Mouse (Mus musculus) gastrocnemius, postnatal 36 days (tissue): ENCODE measurements around the gene Ldlrad3. TPM values are rescaled to one million over a fixed set of nuclear protein-coding genes. Genes with fewer than 3 reads are reported as not detected.
A peak's percentile ranks its signal among the peaks of the same experiment; 100 is the strongest.

Experiments used
- DNase-seq, 2 experiments: peaks; one replicate each; pipeline ENCODE4 v3.0.0; 2022
- intact Hi-C: fragments of 180-260 bp; cut with DNase I; formaldehyde crosslinking; loops from one replicate; pipeline ENCODE4 v1.15.1; 2025
- total RNA-seq, 2 experiments: library from RNA; stranded (reverse); gene quantifications; 2 replicates each; pipeline ENCODE4 v1.2.3; 2021

Gene Ldlrad3
- total RNA-seq, 2 experiments from 2014 or later, result 4.1 to 5.4 TPM

- no peak for DNase-seq
- intact Hi-C loops, result no loop called here
Measured at GRCm38 (mm10) chr2:102049866-102050550, 136.2 kb downstream of the Ldlrad3 start.

- DNase-seq, result no peak
- intact Hi-C loops, result no loop called here
Measured at GRCm38 (mm10) chr2:102048296-102049175, 137.6 kb downstream of the Ldlrad3 start.

- peak in 1 of 2 experiments; percentile 47 for DNase-seq
- intact Hi-C loops, result no loop called here
Measured at GRCm38 (mm10) chr2:102046481-102046880, 139.7 kb downstream of the Ldlrad3 start.

DNA sequence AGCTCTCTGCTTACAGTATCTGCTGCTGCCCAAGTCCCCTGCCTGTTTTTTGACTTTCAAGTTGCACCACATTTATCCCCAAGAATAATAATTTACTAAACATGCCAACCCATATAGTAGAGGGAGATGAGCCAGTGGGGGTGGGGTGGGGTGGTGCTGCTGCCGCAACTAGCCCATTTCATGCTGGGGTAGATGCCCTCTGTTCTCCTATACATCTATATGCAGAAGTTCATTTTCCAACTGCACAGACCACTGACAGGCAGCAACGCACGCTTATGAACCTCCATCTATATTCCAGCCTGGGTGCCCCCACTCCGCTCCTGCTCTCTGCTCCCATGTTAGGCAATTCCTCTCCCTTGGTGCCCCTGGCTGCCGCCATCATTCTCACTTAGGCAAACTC, 145.7 kb downstream of the Ldlrad3 start:
- DNase-seq, result no peak
- intact Hi-C loops, result no loop called here

GRCm38 (mm10) chr2:102040011-102040410, 146.2 kb downstream of the Ldlrad3 start:
- intact Hi-C loops, result no loop called here
- DNase-seq, result no peak

DNA sequence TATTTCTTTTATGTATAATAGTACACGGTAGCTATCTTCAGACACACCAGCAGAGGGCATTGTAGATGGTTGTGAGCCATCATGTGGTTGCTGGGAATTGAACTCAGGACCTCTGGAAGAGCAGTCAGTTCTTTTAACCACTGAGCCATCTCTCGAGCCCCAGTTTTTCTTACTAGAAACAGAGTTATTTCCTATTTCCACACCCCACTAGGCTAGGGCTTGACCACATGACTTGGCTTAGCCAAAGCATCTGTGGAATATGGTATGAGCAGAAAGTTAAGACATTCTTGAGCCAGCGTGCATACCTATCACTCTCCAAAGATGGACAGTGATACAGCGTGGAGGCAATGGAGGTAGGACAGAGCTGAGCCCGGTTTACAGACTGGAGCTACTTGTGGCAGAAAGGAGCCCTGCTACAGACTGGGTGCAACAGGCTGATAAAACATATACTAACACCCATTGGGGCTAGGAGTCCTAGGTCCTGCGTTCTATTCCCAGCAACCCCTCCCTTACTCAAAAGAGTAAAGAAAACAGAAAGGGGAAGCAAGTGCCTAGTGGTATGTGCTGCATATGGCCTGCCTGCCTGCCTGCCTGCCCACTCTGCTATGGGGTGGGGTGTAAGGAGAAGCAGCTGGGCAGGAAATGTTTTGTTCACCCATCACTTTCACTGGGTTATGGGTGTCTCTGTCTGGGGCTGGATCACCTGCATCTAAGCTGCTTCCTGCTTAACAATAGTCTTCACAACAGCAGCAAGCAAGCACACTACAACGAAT, 147.1 kb downstream of the Ldlrad3 start:
- intact Hi-C loops, result no loop called here
- DNase-seq, result no peak

DNA sequence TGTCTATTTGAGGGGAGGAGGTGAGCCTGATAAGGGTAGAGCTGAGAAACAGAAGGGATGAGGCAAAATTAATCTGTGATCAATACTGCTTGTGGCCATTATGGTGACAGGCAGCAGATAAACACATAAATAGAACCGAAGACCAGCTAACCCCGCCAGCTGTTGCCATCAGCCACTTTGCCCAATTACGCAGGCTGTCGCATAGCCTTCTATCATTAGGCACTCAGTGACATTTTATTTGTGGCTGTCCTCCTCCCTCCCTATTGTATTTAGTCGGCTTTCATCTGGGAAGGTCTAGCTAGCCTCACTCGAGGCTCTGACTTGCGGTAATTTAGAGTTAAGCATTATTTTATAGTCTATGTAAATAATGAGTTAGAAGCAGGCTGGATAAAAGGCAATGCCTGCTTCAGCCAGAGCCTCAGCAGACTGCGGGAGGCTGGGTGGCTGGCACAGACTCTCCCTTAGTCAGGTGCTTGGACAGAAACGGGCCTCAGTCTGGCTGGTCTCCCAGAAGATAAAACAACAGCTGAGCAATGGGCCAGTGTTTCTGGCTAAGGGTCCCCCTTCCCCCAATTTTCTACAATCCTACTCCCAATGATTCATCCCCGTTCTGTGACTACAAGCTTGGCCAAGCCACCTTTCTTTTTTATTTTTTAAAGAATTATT, 147.8 kb downstream of the Ldlrad3 start:
- intact Hi-C loops, result no loop called here

DNA sequence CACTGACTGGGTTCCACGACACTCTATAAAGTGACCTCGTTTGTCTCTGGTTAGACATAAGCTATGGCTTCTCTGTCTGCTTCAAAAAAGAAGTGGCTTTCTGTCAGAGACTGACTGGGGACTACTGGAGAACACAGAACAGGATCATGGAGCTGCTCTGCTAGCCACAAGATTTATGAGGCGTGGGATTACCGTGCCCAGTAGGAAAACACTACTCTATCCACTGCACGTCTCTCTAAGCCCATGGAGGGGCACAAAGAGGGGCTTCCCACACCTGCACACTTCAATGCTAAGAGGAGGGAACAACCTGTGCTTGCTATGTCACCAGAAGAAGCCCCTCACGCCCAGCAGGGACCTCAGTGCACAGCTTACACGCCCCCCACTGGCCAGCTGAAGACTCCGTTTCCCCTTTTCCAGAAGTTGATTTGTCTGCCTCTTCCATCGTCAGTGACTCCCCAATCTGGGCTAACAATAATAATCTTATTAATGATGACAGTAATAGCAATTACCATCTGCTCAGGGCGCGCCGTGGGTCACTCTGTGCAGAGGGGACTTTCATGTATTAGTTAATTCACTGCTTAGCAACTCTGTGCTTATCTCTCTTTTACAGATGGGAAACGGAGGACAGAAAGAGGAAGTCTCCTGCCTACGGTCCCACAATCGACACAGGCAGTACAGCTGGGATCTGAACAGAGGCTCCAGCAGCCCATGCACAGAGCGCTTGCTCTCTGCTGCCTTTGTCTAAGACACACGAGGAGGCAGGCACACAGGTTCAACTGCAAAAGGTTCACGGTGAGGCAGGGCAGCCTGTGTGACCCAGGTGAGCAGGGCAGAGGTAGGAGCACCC, 149.3 kb downstream of the Ldlrad3 start:
- intact Hi-C loops, result no loop called here
- DNase-seq, result no peak

More for the DNA sequence above, 147.8 kb downstream of the Ldlrad3 start:
- DNase-seq, result peak in 1 of 2 experiments; percentile 39

DNA sequence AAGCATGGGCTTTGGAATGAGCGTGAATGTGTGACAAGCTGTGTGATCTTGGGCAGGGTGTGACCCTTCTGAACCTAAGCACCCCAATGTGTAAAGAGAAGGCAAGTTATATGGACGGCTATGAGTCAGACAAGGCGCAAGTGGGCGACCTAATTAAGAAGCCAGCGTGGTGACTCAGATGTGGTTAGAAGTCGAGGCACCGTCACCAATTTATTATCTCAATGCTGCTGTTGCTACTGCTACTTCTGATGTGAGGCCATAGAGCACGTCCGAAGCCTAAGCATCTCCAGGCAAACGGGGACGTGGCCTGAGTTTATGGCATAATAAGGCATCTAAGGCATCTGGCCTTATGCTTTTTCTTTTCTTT, 151.7 kb downstream of the Ldlrad3 start:
- intact Hi-C loops, result loop anchor here (5.0 kb wide), 1 partner anchor 418 kb away; the partner anchor contains the start of gene Fjx1
- DNase-seq, result no peak

DNA sequence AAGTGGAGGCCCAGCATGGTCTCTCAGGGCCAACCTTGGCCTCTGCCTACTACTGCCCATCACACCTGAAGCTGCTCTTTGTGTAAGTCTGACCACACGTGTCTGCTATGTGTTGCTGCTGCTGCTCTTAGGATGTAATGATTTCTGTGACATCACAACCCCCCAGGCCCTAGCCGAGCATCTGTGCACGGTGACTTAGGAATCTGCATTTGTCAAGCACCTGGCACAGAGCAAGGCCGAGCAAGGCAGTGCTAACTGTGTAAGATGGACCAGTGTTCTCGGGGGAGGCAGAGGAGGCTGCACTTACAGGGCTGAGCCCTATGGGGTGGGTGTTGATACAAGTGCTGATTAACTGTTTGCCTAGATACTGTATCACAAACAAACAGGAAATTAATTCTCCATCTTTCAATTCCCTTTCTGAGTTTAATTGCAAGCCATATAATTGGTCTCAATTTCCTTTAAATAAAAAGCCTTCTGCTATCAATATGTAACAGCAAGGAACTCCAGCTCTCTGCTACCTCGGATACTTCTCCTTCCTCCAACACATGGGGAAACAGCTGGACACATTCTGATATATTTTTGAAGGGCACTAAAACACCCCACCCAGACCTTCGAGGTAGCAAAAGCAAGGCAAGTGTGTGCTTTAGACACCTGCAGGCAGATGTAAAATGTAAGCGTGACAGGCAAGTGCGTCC, 152.2 kb downstream of the Ldlrad3 start:
- no peak for DNase-seq
- intact Hi-C loops, result loop anchor here (5.0 kb wide), 1 partner anchor 418 kb away; the partner anchor contains the start of gene Fjx1

- DNase-seq, result no peak
- intact Hi-C loops, result loop anchor here (5.0 kb wide), 1 partner anchor 419 kb away; the partner anchor contains the start of gene Fjx1
Measured at GRCm38 (mm10) chr2:102032713-102033343, 153.4 kb downstream of the Ldlrad3 start.

- intact Hi-C loops, result loop anchor here (5.0 kb wide), 1 partner anchor 422 kb away; the partner anchor contains the start of gene Fjx1
- peak; percentile 33 to 55 for DNase-seq
Measured at GRCm38 (mm10) chr2:102030652-102031051, 155.5 kb downstream of the Ldlrad3 start.

- no peak for DNase-seq
- intact Hi-C loops, result loop anchor here (5.0 kb wide), 1 partner anchor 422 kb away; the partner anchor contains the start of gene Fjx1
Measured at GRCm38 (mm10) chr2:102030152-102030551, 156.0 kb downstream of the Ldlrad3 start.

DNA sequence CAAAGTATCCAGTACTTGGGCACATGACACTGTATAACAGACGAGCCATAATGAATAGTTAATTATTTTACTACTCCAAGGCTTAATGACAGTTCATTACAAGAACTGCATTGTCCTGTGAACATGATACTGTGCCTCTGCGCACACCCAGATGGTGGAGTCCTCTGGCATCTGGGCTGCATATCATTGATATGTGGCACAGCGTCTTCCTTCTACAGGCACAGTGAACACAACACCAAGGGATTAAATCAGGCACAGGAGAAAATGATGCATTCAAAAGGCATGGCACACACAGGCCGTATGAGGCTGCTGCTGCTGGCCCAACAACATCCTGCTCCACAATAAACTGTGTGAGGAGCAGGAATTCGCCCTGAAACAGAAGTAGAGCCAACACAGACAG, 156.5 kb downstream of the Ldlrad3 start:
- intact Hi-C loops, result loop anchor here (5.0 kb wide), 1 partner anchor 423 kb away; the partner anchor contains the start of gene Fjx1
- no peak for DNase-seq

DNA sequence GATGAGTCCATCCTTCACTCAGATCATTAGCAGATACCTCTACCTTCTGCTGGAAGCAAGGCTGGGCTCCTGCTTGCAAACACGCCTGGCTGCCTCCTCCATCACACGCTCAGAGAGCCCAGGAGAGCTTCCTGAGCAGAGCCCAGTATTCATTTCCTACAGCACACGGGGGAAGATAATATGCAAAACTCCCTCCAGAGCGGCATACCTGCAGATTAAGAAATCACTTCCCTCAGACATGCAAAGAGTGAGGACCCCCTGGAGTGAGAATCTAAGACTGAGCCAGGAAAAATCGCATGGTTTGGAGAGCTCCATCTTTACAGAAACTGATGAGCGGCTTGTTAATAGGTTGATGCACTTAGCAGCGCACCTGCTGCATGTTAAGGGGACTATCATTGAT, 158.9 kb downstream of the Ldlrad3 start:
- no peak for DNase-seq
- intact Hi-C loops, result no loop called here

GRCm38 (mm10) chr2:102026156-102026555, 160.0 kb downstream of the Ldlrad3 start:
- intact Hi-C loops, result no loop called here
- no peak for DNase-seq

DNA sequence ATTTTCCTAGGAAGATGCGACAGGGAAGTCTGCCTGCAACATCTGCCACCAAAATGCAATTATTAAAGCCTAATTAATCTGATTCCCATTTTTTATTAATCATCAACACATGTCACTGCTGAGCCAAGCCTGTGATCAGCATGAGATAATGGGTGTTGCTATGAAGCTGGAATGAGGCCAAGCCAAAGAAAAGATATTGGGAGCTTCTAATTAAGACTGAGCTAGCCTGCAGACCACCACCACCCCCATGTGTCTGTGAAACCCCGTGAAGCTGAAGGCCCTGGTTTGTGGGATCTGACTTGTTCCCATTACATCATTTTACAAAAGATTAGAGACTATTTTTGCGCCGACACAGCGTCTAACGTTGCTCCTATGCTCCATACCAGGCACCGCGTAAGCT, 161.7 kb downstream of the Ldlrad3 start:
- DNase-seq, result no peak
- intact Hi-C loops, result loop anchor here (5.0 kb wide), 1 partner anchor 117 kb away; no protein-coding TSS in a partner anchor
